Mouse (Mus musculus) right cerebral cortex, postnatal 4 days (tissue): Measurements from ENCODE around the gene Rnf141.

ENCODE experiments used
- DNase-seq: peaks from one replicate; pipeline ENCODE4 v3.0.0-alpha.2; 2022

Gene Rnf141

DNA sequence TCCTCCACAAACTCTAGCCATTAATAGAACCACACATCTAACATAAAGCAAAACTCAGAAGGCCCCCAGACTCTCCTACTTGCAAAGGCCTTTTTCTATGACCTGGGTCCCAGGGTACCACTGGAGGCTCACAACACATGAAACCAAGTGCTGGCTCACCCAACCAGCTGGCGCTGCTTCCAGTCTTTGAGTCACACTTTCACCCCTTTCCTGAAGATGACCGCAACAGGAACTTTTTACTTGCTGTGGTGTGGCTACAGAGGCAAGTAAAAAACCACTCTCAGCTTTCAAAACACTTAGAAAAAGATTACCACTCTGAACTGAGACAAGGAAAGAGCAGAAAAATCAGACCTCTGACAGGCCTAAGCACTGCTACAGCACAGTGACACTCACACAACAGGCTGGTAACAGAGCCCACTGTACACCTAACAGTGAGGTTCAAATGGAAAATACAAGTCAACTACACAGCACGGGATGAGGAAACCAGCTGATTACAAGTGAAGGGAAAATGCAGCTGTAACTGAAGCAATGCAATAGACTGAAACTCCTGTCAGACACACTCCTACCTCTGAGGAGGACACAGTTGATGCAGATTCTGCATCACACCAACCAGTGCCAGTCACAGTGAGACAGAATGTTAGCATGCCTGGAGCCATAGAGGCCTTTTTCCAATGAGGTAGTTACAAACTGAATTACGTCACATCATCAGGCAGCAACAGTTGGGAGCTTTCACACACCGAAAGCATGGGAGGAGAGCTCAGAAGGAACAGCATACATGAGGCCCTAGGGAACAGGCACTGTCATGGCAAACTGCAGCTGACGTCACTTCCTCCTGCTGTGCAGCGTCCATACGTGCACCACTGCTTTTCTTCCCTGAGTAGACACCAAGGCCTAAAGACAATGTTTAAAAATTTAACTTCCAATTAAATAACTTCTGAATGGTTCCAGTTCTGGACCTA lies 20.0 kb downstream of the Rnf141 start:
- DNase-seq: no peak

DNA sequence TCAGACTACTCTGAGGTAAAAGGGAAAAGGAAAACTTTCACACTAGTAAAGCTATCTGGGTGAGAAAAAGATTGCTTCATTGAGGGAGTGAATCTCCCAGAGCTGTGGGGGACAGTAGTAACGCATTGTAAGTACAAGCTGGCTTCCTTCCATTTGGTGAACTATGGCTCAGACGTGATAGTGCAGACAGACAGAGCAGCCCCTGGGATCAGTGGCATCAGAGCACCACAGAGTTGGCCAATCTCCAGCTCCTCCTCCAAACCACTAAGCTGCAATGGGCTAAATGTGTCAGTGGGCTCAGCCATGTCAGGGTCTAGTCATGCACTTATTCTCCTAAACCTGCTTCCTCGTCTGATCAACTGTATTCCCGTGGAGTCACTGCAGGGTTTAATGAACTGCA lies 20.7 kb downstream of the Rnf141 start:
- no peak for DNase-seq

DNA sequence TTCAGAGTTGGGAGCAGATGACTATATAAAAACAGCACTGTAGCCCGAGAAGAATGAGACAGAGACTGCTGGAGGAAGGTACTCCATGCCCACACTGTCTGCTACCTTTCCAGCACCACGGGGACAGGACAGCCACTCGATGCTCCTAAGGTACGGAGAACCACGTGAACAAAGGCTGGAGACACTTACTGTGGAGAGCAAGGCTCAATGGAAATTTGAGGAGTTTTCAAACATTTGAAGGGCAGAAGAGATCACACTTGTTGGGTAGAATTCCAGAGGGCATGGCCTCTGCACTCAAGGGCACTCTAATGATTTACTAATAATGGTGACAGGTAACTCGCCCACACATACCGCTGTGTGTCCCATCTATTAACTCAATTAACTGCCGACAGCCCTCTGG lies 21.2 kb downstream of the Rnf141 start:
- DNase-seq: no peak

DNA sequence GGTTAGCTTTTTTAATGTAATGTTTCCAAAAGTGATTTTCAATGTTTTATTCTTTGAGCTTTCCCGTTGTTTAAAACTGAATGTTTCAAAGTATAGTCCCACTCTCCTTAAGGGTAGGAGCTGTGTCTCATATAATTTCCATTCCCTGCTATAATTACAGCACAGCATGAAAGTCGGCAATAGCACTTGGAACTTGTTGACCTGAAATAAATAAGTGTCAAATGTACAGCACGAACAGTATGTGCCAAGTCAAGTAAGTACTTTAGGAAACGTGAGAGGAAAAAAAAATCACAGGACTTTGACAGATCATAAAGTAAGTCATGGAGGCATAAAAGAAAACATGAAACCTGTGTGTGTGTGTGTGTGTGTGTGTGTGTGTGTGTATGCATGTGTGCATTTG lies 22.2 kb downstream of the Rnf141 start:
- no peak for DNase-seq

DNA sequence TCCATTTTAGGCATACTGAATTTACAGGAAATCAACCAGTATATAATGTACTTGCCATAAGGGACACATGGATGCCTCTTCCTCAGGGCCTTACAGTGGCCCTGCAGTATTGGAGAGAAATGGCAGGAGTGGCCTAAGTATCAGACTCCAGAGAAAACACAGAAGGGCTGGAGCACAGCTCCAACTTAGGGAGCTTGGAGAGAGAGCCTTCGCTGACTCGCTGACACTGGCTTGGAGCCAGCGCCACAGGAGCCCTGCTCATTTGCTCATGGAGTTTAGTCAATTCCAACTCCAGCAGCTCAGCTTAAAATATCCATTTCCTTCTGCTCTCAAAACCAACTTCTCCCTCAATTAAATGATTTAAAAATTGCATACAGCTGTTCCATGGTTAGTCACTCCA lies 22.6 kb downstream of the Rnf141 start:
- DNase-seq: no peak

DNA sequence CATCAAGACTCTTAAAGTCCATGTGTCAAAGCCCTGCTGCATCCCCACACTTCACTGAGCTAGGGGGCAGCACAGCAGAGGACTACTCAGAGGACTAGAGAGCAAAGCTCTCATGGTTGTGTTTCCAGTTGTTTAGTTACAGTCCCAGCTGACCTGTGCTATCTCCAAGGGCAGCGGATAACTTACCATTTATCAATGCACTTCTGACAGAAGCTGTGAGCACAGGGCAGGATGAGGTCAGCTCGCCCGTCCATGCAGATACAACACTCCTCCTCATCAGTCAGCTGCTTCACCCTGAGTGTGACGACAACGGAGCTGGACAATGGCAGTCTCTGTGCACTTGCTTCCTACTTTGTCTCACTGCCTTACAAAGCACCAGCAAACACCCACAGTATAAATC lies 23.2 kb downstream of the Rnf141 start:
- DNase-seq: no peak

DNA sequence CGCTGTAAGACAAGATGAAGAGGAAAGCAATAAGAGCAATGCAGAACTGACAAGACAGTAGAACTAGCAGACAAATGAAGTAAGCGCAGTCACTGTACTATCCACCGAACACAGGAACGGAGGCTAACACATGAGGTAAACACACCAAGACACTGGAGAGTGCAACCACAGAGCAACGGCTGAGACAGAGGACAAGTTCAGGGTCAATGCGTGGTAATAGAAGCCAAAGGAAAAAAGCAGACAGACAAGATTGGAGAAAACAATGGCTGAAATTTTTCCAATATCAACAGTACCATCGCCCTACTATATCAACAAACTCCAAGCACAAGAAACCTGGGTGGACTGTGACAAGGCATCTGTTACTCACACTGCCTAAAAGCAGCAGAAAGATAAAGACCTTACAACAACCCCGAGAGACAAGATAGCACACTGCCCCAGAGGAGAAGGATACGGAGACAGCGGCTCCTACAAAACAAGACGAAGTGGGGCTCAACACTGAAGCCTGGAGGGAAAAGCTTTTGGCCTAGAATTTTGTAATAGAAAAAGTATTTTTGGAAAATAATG lies 25.4 kb downstream of the Rnf141 start:
- DNase-seq: no peak

DNA sequence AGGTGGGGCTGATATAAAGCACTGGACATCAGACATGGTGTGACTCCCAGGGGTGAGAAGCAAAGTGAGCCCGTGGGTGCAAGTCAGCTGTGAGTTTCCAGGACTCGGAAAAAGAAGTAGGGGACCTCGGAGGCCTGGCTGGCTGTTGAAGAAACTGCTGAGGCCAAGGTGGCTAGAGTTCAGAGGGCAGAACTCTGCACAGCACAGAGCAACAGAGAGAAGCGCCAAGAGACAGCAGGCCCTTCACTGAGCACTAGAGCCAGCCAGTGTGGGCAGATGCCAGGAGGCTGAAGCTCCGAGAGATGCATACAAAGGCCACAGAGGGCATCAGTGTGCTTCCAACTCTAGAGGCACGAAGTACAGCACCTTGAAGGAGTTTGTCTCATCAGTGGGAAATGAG lies 26.1 kb downstream of the Rnf141 start:
- DNase-seq: no peak

DNA sequence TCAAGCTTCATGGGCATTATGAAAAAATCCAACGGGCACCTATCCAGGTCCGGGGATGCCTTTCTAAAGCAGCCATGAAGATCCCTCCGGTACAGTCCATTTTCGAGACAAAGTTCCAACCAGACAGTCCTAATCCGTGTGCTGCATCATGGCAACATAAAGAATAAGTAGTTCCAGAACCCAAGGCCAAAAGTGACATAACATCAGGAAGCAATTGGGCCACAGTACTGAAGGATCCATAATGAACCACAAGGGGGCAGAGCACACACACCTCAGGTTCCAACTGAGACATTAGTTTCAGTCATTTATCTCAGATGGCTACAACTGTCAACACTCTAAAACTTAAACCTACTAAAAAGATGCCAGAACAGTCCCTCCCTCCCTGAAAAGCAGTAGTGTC lies 28.2 kb downstream of the Rnf141 start:
- DNase-seq: no peak

DNA sequence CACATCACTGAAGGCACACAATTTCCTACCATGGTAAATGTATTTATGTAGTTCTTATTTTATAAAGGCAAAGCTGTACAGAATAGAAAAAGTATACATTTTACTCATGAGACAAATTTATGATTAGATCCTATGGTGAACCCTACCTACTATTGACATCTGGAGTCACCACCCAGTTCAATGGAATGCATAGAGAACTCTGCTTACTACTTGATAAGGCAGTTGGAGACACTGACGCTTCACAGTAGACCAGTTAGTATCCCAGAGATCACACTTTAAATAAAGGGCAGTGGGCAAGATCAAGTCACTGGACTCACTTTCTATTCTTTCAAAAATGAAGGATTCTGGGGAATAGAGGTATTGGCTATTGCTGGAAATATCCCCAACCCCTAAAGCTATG lies 30.3 kb downstream of the Rnf141 start:
- no peak for DNase-seq

DNA sequence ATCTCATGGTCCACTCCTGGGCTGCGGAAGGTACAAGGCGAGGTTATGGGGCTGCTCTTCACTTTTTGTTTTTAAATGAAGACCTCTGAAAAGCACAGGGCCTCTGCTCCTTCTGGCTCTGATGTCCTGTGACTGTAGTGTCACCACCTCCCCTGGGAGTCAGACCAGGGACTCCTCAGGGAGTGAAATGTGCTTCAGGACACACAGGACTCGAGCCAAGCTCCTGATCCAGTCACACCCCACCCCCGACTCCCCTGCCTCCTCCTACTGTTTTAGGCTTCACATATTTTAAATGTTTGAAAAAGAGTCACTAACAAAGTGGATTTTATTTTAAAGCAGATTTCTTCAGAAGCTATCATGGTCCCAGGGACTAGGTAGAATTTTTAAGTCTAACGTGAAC lies 32.7 kb downstream of the Rnf141 start:
- DNase-seq: no peak

DNA sequence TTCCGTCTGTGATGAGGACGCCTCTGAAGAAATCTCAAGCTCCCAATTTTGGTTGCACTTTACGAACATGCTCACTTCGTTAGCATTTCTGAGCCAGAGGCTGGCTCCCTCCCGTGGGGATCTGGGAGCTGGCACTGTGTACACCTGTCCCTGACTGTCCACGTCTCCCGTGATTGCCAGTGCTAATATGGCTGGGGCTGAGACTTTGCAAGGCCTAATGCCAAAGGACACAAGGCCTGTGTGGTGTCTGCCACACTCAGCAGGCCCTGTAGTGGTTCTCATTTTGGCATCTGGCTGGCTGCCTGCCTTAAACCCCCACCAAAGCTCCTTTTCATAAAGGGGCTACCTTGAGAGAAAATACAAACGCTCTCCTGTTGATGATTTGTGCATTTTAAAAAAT lies 33.3 kb downstream of the Rnf141 start:
- DNase-seq: no peak

DNA sequence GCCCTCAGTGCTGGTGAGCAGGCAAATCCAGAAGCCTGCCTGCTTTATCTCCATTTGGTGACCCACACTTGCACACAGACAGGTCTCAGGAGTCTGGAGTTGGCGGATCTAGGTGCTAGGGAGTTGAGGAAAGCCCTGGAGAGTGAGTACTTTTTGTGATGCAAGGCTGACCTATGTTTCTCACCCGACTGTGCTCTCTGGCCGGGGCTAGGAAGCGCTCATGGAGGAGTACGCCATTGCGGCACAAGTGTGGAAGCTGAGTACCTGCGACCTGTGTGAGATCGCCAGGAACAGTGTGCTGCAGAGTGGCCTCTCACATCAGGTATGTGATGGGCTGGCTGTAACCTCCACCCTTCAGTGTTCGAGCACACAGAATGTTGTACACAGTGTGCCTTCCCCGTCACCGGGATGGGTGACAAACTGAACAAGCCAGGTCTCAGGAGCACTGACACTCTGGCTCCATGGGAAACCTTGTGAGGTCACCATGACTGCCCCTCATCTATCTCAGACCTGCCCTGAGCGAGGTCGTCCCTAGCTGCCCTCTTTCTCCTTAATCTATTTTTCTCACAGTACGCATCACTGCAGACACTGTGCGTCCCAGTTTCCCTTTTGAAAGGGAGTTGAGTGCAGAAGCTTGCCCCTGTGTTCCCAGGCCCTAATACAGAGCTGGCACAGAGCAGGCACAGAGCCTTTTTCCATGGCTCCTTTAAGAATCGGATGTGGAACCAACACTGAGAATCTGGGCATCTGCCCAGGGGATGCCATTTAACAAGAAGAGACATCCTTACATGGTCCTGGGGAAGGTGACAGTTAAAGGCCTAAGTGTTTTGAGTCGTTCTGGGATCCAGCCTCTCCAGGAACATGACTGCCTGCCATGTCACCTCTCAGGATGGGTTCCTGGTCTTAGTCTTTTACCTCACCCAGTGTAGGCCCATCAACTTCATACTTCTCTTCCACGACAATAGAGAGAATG lies 34.4 kb downstream of the Rnf141 start:
- DNase-seq: no peak

DNA sequence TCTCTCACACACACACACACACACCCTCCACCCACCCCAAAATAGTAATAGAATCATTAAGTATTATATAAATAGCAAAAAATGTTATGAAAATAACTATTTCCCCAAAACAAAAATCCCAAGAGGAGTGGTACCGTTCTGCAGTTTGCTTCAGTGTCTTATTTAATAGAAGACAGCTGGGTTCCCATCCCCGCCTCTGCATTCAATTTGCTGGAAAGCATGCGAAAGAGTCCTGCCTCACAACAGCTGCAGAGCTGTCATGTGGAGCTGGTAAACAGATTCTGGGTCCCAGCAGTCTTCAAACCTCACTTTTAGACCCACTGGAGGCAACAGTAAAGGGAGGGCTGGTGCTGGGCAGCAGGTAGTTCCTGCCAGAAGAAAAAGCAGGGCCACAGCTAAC lies 35.3 kb downstream of the Rnf141 start:
- no peak for DNase-seq

DNA sequence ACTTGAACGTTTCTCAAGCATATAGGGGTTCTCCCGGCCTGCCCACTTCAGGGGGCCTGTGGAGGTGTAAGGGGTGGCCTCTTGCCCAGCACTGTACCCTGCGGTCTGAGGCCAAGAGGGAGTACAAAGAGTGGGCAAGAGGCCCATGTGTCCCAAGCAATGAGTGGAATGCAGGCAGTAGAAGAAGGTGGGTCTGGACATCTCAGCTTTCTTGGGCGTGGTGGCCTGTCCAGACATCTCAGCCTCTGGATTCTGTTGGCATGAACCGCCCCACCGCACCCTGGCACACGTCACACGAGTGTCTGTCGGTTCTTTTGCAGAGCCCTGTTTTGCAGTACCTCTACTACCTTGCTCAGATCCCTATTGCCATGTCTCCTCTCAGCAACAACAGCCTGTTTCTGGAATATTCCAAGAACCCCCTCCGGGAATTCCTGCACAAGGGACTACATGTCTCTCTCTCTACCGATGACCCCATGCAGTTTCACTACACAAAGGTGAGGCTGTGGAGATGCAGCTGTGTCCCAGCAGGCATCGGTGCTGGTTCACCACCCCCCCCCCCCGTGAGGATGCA lies 36.7 kb downstream of the Rnf141 start:
- no peak for DNase-seq

DNA sequence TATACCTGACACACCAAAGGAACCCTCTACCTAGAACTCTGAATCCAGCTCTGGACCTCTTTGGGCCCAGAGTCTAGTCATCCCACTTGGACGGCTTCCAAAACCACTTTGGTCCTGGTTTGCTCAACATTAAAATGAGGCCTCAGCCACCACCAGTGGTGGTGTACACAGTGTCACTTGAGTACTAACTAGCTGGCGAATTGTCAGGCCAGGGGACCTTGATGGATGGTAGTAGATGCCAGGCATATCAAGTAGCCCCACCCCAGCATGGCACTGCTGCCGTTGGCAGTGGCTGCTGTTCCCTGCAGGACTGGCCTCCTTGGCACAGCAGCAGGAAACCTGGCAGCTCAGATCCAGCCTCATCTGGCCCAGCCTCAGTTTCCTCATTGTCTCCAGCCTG lies 40.0 kb downstream of the Rnf141 start:
- DNase-seq: peak; percentile 45

DNA sequence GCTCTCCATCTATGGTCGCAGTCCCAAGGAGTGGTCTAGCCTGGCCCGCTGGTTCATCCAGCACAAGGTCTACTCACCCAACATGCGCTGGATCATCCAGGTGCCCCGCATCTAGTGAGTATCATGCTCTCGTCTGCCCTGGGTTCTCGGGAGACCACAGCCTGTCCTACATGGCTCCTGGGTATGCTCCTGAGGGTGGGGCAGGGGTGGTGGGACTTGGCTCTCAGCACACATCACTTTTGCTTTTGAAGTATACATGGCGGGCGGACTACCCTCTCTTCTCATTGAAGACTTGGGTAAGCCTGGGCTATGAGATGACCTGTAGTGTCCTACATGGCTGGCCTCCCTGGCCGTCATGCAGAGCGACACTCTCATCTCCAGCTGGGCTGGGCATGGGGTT lies 41.1 kb downstream of the Rnf141 start:
- no peak for DNase-seq

DNA sequence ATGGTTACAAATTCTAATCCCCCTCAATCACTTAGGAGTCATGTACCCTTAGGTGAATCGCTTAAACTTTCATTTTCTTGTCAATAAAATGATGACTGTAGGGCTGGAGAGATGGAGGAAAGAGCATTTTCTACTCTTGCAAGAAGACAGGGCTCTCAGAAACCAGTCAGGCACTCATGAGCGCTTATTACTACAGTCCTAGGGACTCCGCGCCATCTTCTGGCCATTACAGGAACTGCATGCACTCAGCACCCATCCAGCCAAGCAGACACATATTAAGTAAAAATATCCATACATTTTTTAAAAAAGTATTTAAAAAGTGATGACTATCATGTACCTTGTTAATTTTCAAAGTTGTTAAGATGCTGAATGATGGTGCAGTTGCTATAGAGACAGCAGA lies 43.2 kb downstream of the Rnf141 start:
- DNase-seq: peak; percentile 89

DNA sequence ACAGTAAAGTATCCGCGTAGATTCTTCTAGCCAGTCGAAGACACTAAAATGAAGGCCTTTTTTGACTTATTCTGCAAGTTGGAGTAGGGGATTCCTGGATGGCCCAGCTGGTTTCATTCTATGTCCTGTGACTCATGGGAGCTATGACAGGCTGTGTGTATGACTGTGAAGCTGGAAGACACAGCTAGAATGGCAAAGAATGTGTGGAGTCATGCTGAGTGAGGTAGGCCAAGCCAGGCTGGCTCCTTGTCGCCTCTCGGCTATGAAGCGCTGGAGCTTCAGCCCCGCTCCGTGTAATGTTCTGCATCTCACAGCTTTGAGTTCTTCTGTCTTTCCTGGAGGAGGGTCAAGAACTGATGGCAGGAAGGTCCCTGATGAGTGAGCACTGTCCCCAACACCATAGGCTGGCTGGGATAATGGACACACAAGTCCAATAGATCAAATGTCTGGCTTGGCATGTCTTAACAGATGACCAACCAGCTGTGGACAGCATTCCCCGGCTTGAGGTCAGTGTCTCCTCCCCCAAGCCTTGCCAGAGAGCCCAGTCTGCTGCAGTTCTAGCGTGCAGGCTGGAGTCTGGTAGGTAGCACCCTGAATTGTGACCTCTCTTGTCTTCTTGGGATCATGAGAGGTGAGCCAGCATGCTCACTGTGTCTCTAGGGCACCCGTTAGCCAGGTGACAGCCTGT lies 46.4 kb downstream of the Rnf141 start:
- no peak for DNase-seq

DNA sequence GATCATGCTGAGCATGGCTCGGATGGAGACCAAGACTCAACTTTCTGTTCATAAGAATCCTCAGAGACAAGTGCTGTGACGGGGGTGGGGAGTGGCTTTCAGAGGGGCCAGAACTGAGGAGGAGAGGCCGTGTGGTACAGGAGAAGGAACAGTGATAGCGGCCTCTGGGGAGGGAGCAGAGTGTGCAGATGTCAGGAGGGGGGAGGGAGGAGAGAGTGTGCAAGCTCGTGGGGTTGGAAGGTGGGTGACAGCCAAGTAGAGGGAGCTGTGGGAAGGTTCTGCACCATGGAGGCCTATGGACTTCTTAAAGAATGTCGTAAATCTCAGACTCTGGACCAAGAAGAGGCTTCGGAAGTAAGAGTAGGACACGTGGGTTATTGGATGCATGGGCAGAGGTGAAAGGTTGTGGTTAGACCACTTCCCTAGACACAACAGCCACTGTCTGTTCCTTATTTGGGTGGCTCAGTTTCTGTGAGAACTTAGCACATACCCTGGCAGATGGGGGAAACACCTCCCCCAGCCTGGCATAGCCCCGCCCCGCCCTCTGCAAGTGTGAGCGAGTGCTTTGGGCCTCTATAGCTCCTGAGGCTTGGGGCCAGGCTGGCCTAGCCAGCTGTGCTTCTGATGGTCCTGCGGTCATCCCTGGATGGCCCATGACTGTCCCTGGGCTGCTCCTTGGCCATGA lies 47.7 kb downstream of the Rnf141 start:
- no peak for DNase-seq

DNA sequence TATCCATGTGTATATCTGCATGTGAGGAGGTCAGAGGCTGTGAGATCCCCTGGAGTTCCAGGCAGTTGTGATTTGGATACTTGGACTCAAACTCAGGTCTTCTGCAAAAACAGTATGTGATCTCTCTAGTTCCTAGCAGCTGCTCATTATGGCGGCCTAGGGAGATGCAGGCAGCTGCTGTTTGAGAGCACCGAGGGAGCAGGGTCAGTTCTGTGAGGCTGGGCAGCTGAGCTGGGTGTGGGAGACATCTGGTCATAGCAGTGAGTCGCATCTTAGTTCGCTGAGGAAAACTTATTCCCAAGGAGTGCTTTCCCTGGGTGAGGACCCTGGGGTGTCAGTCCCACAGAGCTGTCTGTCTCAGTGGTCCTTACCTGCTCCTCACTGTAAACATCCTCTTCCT lies 49.5 kb downstream of the Rnf141 start:
- no peak for DNase-seq

DNA sequence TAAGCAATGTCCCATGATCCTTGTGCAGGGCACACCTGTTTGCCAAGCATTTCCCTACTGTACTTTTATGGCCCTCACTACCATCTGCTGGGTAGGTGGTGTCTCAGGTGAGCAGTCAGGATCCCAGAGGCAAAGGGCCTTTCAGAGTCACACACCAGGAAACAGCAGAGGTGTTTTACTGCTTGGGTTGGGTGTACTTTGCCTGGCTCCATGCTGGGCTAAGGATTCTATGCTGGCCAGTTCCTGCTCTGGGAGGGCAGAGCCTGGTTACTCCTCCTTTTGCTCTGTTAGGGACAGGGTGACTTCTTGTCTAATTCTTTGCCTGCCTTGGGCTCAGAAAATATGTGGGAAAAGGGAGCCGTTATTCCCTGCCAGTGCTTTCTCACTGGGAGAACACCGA lies 51.4 kb downstream of the Rnf141 start:
- DNase-seq: no peak
